Mouse (Mus musculus): ENCODE results near the gene H2-K1. TPM values are rescaled to one million over a fixed set of nuclear protein-coding genes. Genes with fewer than 3 reads are reported as not detected.
A peak's percentile ranks its signal among the peaks of the same experiment; 100 is the strongest.

H2-K1 gene
- total RNA-seq (2017) = 983 and 1,076 TPM in 2 replicates

- peak; percentile 98 for ATAC-seq (replicated peaks; ENCODE audit: low read depth, poor library complexity, severe bottlenecking)
These were observed at the start of gene H2-K1 for GRCm38 (mm10) chr17:34000150-34000537. H2-K1 (minus strand) TSS chr17:34000347.

GRCm38 (mm10) chr17:34047404-34048050 lies 47.4 kb upstream of the H2-K1 start:
- peak; percentile 53 for ATAC-seq (replicated peaks; ENCODE audit: low read depth, poor library complexity, severe bottlenecking)

- no peak for ATAC-seq (replicated peaks; ENCODE audit: low read depth, poor library complexity, severe bottlenecking)
These were observed 45.8 kb upstream of the H2-K1 start for GRCm38 (mm10) chr17:34045941-34046340.

- no peak for ATAC-seq (replicated peaks; ENCODE audit: low read depth, poor library complexity, severe bottlenecking)
These were observed 39.7 kb upstream of the H2-K1 start for GRCm38 (mm10) chr17:34039562-34040450.

GRCm38 (mm10) chr17:34038878-34039561 lies 38.9 kb upstream of the H2-K1 start, which contains the start of gene Col11a2:
Col11a2 (plus strand) TSS chr17:34039437.
- ATAC-seq (replicated peaks; ENCODE audit: low read depth, poor library complexity, severe bottlenecking) = peak; percentile 31; the same call in 1 of the 2 replicates

GRCm38 (mm10) chr17:34038440-34038839 lies 38.3 kb upstream of the H2-K1 start:
- no peak for ATAC-seq (replicated peaks; ENCODE audit: low read depth, poor library complexity, severe bottlenecking)

- no peak for ATAC-seq (replicated peaks; ENCODE audit: low read depth, poor library complexity, severe bottlenecking)
These were observed 37.1 kb upstream of the H2-K1 start for GRCm38 (mm10) chr17:34037241-34037640.

GRCm38 (mm10) chr17:34036647-34037046 lies 36.5 kb upstream of the H2-K1 start:
- ATAC-seq (replicated peaks; ENCODE audit: low read depth, poor library complexity, severe bottlenecking) = no peak

- ATAC-seq (replicated peaks; ENCODE audit: low read depth, poor library complexity, severe bottlenecking) = no peak
These were observed 35.4 kb upstream of the H2-K1 start for GRCm38 (mm10) chr17:34035517-34035916.

- peak; percentile 40 for ATAC-seq (replicated peaks; ENCODE audit: low read depth, poor library complexity, severe bottlenecking)
These were observed 33.9 kb upstream of the H2-K1 start for GRCm38 (mm10) chr17:34034064-34034463.

- ATAC-seq (replicated peaks; ENCODE audit: low read depth, poor library complexity, severe bottlenecking) = no peak
These were observed 33.3 kb upstream of the H2-K1 start for GRCm38 (mm10) chr17:34033441-34033840.

- ATAC-seq (replicated peaks; ENCODE audit: low read depth, poor library complexity, severe bottlenecking) = no peak
These were observed 32.7 kb upstream of the H2-K1 start for GRCm38 (mm10) chr17:34032806-34033205.

GRCm38 (mm10) chr17:34032174-34032632 lies 32.1 kb upstream of the H2-K1 start:
- ATAC-seq (replicated peaks; ENCODE audit: low read depth, poor library complexity, severe bottlenecking) = no peak

- peak; percentile 54 for ATAC-seq (replicated peaks; ENCODE audit: low read depth, poor library complexity, severe bottlenecking)
These were observed 31.5 kb upstream of the H2-K1 start, which contains the start of the genes Slc39a7 and Rxrb for GRCm38 (mm10) chr17:34031465-34032173. Slc39a7 (minus strand) TSS chr17:34031682. Rxrb (plus strand) TSS chr17:34031812.

- ATAC-seq (replicated peaks; ENCODE audit: low read depth, poor library complexity, severe bottlenecking) = no peak
These were observed 30.7 kb upstream of the H2-K1 start for GRCm38 (mm10) chr17:34030861-34031326.

GRCm38 (mm10) chr17:34029890-34030595 lies 29.9 kb upstream of the H2-K1 start:
- ATAC-seq (replicated peaks; ENCODE audit: low read depth, poor library complexity, severe bottlenecking) = no peak

- ATAC-seq (replicated peaks; ENCODE audit: low read depth, poor library complexity, severe bottlenecking) = no peak
These were observed 29.2 kb upstream of the H2-K1 start for GRCm38 (mm10) chr17:34029150-34029889.

GRCm38 (mm10) chr17:34028501-34029149 lies 28.5 kb upstream of the H2-K1 start:
- no peak for ATAC-seq (replicated peaks; ENCODE audit: low read depth, poor library complexity, severe bottlenecking)

All from common myeloid progenitor, adult 5-6 weeks (primary cell).